Mouse (Mus musculus): ENCODE results near the gene Sgca. TPM values are rescaled to one million over a fixed set of nuclear protein-coding genes. Genes with fewer than 3 reads are reported as not detected.
"Not testable (repeated sequence)": the region's sequence is repeated elsewhere in the genome, so short reads cannot be mapped to it uniquely, and the experiment has no call there.

The Sgca gene
- polyA plus RNA-seq, 1 experiment: 1.9 TPM

GRCm38 (mm10) chr11:95012075-95012474 lies 35.9 kb upstream of the Sgca start:
- peak overlapping the region; percentile 64 for H3K27ac ChIP-seq (ENCODE audit: insufficient read depth, low read length)
- no peaks in the 10 kb centered on the region for H3K27me3 ChIP-seq (ENCODE audit: control insufficient read depth, insufficient read depth, low read length)
- peak overlapping the region; percentile 79 for H3K4me3 ChIP-seq (replicated peaks; ENCODE audit: insufficient read depth, low read depth, low read length)
- DNase-seq: no peak
- H3K4me1 ChIP-seq (ENCODE audit: control insufficient read depth, insufficient read depth, low read length): peaks cover 32% of the 10 kb centered on the region
- 22% methylated on average over 3 of the region's 3 CpGs for WGBS
- TF ChIP-seq CTCF (IDR thresholded peaks at IDR 0.05; ENCODE audit: borderline replicate concordance, insufficient read depth, low read depth, low read length): no peak
- TF ChIP-seq POLR2A (IDR thresholded peaks at IDR 0.05; ENCODE audit: borderline replicate concordance, insufficient read depth, low read length): no peak

GRCm38 (mm10) chr11:95011416-95011815 lies 35.3 kb upstream of the Sgca start:
- H3K4me1 ChIP-seq (ENCODE audit: control insufficient read depth, insufficient read depth, low read length): peaks cover 31% of the 10 kb centered on the region
- H3K27me3 ChIP-seq (ENCODE audit: control insufficient read depth, insufficient read depth, low read length): no peaks in the 10 kb centered on the region
- peak overlapping the region; percentile 79 for H3K4me3 ChIP-seq (replicated peaks; ENCODE audit: insufficient read depth, low read depth, low read length)
- TF ChIP-seq CTCF (IDR thresholded peaks at IDR 0.05; ENCODE audit: borderline replicate concordance, insufficient read depth, low read depth, low read length) (no peak), POLR2A (IDR thresholded peaks at IDR 0.05; ENCODE audit: borderline replicate concordance, insufficient read depth, low read length) (no peak)
- peak in 1 of 2 experiments; percentile 50 for DNase-seq
- H3K27ac ChIP-seq (ENCODE audit: insufficient read depth, low read length): peak overlapping the region; percentile 64
- WGBS: 0% methylated on average over 1 of the region's 1 CpGs

GRCm38 (mm10) chr11:95010841-95011403 lies 34.8 kb upstream of the Sgca start:
- WGBS: 3% methylated on average over 4 of the region's 4 CpGs
- Histone ChIP-seq H3K4me3 (replicated peaks; ENCODE audit: insufficient read depth, low read depth, low read length) (peak overlapping the region; percentile 81), H3K4me1 (ENCODE audit: control insufficient read depth, insufficient read depth, low read length) (peaks cover 31% of the 10 kb centered on the region), H3K27ac (ENCODE audit: insufficient read depth, low read length) (peak overlapping the region; percentile 85)
- not testable (repeated sequence) for H3K27me3 ChIP-seq (ENCODE audit: control insufficient read depth, insufficient read depth, low read length); DNase-seq

GRCm38 (mm10) chr11:95010141-95010739 lies 34.1 kb upstream of the Sgca start:
- Histone ChIP-seq H3K27ac (ENCODE audit: insufficient read depth, low read length) (peak overlapping the region; percentile 85), H3K27me3 (ENCODE audit: control insufficient read depth, insufficient read depth, low read length) (no peaks in the 10 kb centered on the region), H3K4me1 (ENCODE audit: control insufficient read depth, insufficient read depth, low read length) (peaks cover 28% of the 10 kb centered on the region; the same call in 1 of the 2 replicates), H3K4me3 (replicated peaks; ENCODE audit: insufficient read depth, low read depth, low read length) (peak overlapping the region; percentile 81)
- WGBS: under 1% methylated on average over 37 of the region's 40 CpGs
- DNase-seq: peak; percentile 81
- TF ChIP-seq POLR2A (IDR thresholded peaks at IDR 0.05; ENCODE audit: borderline replicate concordance, insufficient read depth, low read length): peak; percentile 49; the same call in 1 of the 2 replicates
- TF ChIP-seq CTCF (IDR thresholded peaks at IDR 0.05; ENCODE audit: borderline replicate concordance, insufficient read depth, low read depth, low read length): no peak

- WGBS: under 1% methylated on average over 31 of the region's 32 CpGs
- no peak for TF ChIP-seq POLR2A (IDR thresholded peaks at IDR 0.05; ENCODE audit: borderline replicate concordance, insufficient read depth, low read length)
- no peak for TF ChIP-seq CTCF (IDR thresholded peaks at IDR 0.05; ENCODE audit: borderline replicate concordance, insufficient read depth, low read depth, low read length)
- Histone ChIP-seq H3K4me1 (ENCODE audit: control insufficient read depth, insufficient read depth, low read length) (peaks cover 31% of the 10 kb centered on the region), H3K4me3 (replicated peaks; ENCODE audit: insufficient read depth, low read depth, low read length) (peak within 1 kb of the TSS; percentile 81), H3K27me3 (ENCODE audit: control insufficient read depth, insufficient read depth, low read length) (no peaks in the 10 kb centered on the region), H3K27ac (ENCODE audit: insufficient read depth, low read length) (peak within 1 kb of the TSS; percentile 85)
- DNase-seq: peak; percentile 76 to 79
Observed at GRCm38 (mm10) chr11:95009629-95010014, 33.5 kb upstream of the Sgca start, which contains the start of gene Samd14. Samd14 (plus strand) TSS chr11:95009879.

GRCm38 (mm10) chr11:95008661-95009628 lies 32.8 kb upstream of the Sgca start:
- H3K4me3 ChIP-seq (replicated peaks; ENCODE audit: insufficient read depth, low read depth, low read length): peak overlapping the region; percentile 81
- H3K27me3 ChIP-seq (ENCODE audit: control insufficient read depth, insufficient read depth, low read length): no peaks in the 10 kb centered on the region
- no peak for DNase-seq
- peak overlapping the region; percentile 46 for H3K27ac ChIP-seq (ENCODE audit: insufficient read depth, low read length)
- TF ChIP-seq CTCF (IDR thresholded peaks at IDR 0.05; ENCODE audit: borderline replicate concordance, insufficient read depth, low read depth, low read length) (no peak), POLR2A (IDR thresholded peaks at IDR 0.05; ENCODE audit: borderline replicate concordance, insufficient read depth, low read length) (no peak)
- H3K4me1 ChIP-seq (ENCODE audit: control insufficient read depth, insufficient read depth, low read length): peaks cover 35% of the 10 kb centered on the region
- 13% methylated on average over 15 of the region's 15 CpGs for WGBS

- WGBS: 72% methylated on average over 3 of the region's 3 CpGs
- TF ChIP-seq CTCF (IDR thresholded peaks at IDR 0.05; ENCODE audit: borderline replicate concordance, insufficient read depth, low read depth, low read length) (no peak), POLR2A (IDR thresholded peaks at IDR 0.05; ENCODE audit: borderline replicate concordance, insufficient read depth, low read length) (0 out of 2 replicates have a peak, but pooled peaks have one; percentile 14)
- Histone ChIP-seq H3K4me1 (ENCODE audit: control insufficient read depth, insufficient read depth, low read length) (peaks cover 31% of the 10 kb centered on the region), H3K27ac (ENCODE audit: insufficient read depth, low read length) (no peak overlapping the region), H3K4me3 (replicated peaks; ENCODE audit: insufficient read depth, low read depth, low read length) (no peak overlapping the region), H3K27me3 (ENCODE audit: control insufficient read depth, insufficient read depth, low read length) (no peaks in the 10 kb centered on the region)
- no peak for DNase-seq
Observed at GRCm38 (mm10) chr11:95007418-95007817, 31.3 kb upstream of the Sgca start.

Data from cerebellum, adult 2 months (tissue).